Mouse (Mus musculus) intestine, postnatal 0 days (tissue): ENCODE data around the gene Mfsd4a. TPM values are rescaled to one million over a fixed set of nuclear protein-coding genes. Genes with fewer than 3 reads are reported as not detected.
A peak's percentile ranks its signal among the peaks of the same experiment; 100 is the strongest.

Experiments used
- ATAC-seq: fragments of 200-750 bp; cut with Nextera tagmentation; 2 replicates; pipeline ENCODE4 v1.8.0; 2017; ENCODE audit warnings: mild to moderate bottlenecking, moderate TSS enrichment, moderate library complexity
- H3K27ac ChIP-seq: fragments of 300-500 bp; sonication (generic); 2 replicates; pipeline ENCODE4 v1.5.1; 2014; ENCODE audit warnings: mild to moderate bottlenecking, low read depth, low read length, moderate library complexity
- H3K27me3 ChIP-seq: fragments of 300-500 bp; sonication (generic); replicated peaks from 2 replicates; pipeline ENCODE4 v1.6.1; 2014; ENCODE audit warnings: low read length, mixed read lengths; ENCODE audit not compliant: control insufficient read depth, insufficient read depth
- H3K36me3 ChIP-seq: fragments of 300-500 bp; sonication (generic); 2 replicates; pipeline ENCODE4 v1.6.1; 2014; ENCODE audit warnings: mild to moderate bottlenecking, moderate library complexity; ENCODE audit not compliant: control insufficient read depth, insufficient read depth
- H3K4me1 ChIP-seq: fragments of 300-500 bp; sonication (generic); replicated peaks from 2 replicates; pipeline ENCODE4 v1.6.1; 2014; ENCODE audit warnings: antibody characterized with exemption, low read length, mixed read lengths; ENCODE audit not compliant: control insufficient read depth, insufficient read depth
- H3K4me2 ChIP-seq: fragments of 300-500 bp; sonication (generic); replicated peaks from 2 replicates; pipeline ENCODE4 v1.6.1; 2014; ENCODE audit warnings: low read depth, mild to moderate bottlenecking, moderate library complexity
- H3K4me3 ChIP-seq: fragments of 300-500 bp; sonication (generic); 2 replicates; pipeline ENCODE4 v1.5.1; 2014; ENCODE audit warnings: low read depth, low read length
- H3K9ac ChIP-seq: fragments of 300-500 bp; sonication (generic); 2 replicates; pipeline ENCODE4 v1.6.1; 2014; ENCODE audit warnings: mild to moderate bottlenecking, low read depth, low read length
- H3K9me3 ChIP-seq: fragments of 300-500 bp; sonication (generic); 2 replicates; pipeline ENCODE4 v1.6.1; 2016; ENCODE audit warnings: mixed run types; ENCODE audit not compliant: control insufficient read depth
- CTCF ChIP-seq: sonication (generic); IDR thresholded peaks from 2 replicates; pipeline ENCODE4 v1.5.1; 2016; ENCODE audit warnings: low read depth, mild to moderate bottlenecking, control low read depth, antibody characterized with exemption, moderate library complexity
- WGBS: fragments of 180-500 bp; shearing (Covaris S2); extraction: QIAGEN DNeasy Blood & Tissue Kit; methylation state at CpG from one replicate; pipeline ENCODE4 v1.1.7; 2014; 5-methylcytosine and 5-hydroxymethylcytosine counted together
- polyA plus RNA-seq: library from polyadenylated mRNA; unstranded; fragments of >200 nt; fragmentation: Nextera tagmentation; extraction: Ambion mirVana; gene quantifications from 2 replicates; pipeline ENCODE4 v1.2.1, GENCODE M21; 2015

Gene Mfsd4a
- polyA plus RNA-seq, 1 experiment from 2014 or later: 6.1 TPM

DNA sequence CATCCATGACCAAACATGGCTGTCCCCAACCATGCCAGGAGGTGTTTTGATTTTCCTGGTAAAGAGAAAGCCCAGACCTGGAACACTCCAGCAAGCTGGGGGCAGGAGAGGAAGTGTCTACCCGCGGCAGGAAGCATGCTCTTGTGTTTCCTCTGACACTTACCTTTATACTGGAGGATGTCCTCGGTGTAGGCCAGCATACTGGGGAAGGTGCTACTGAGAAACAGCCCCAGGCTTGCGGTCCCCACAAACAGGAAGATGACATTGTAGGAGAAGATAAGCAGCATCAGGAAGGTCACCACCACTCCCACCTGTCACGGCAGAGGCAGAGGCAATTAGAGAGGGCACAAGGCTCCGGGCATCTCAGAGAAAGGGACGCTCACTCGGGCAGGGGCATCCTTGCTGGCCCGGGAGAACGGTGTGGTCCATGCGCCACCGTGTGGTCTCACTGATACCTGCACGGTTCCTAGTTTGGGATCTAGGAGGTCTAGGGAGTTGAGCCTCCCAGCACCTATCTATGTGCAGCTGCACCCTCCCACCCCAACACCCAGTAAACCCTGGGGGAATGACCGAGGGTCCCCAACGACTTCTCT, 21.6 kb downstream of the Mfsd4a start:
- Histone ChIP-seq H3K27me3 (no peaks in the 10 kb centered on the region), H3K4me3 (no peak overlapping the region), H3K9ac (no peak overlapping the region), H3K4me2 (no peak overlapping the region), H3K36me3 (no peaks in the 10 kb centered on the region), H3K9me3 (no peaks in the 10 kb centered on the region), H3K27ac (no peak overlapping the region), H3K4me1 (no peaks in the 10 kb centered on the region)
- 21% methylated on average over 15 of the region's 15 CpGs for WGBS
- ATAC-seq: peak; percentile 32; the same call in 1 of the 2 replicates
- peak; percentile 90 for TF ChIP-seq CTCF

DNA sequence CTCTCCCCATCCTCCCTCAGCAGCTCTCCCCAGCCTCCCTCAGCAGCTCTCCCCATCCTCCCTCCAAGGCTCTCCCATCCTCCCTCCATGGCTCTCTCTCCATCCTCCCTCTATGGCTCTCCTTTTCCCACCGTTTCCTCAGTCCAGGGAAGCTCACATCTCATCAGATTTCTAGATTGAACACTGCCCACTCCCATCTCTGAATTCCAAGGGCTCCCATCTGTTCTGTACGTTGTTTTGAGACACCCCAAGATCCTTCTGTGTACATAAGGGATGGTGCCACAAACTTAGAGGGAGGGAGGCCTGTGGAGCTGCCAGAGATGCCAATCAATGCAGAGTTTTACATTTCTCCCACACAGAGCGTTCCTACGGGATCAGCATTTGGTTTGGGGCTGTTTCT, 24.1 kb downstream of the Mfsd4a start:
- no peak overlapping the region for H3K4me3 ChIP-seq
- no peaks in the 10 kb centered on the region for H3K4me1 ChIP-seq
- no peak for TF ChIP-seq CTCF
- no peaks in the 10 kb centered on the region for H3K9me3 ChIP-seq
- no peak overlapping the region for H3K27ac ChIP-seq
- no peak for ATAC-seq
- no peaks in the 10 kb centered on the region for H3K36me3 ChIP-seq
- 69% methylated on average over 4 of the region's 4 CpGs for WGBS
- H3K4me2 ChIP-seq: no peak overlapping the region
- no peak overlapping the region for H3K9ac ChIP-seq
- no peaks in the 10 kb centered on the region for H3K27me3 ChIP-seq

DNA sequence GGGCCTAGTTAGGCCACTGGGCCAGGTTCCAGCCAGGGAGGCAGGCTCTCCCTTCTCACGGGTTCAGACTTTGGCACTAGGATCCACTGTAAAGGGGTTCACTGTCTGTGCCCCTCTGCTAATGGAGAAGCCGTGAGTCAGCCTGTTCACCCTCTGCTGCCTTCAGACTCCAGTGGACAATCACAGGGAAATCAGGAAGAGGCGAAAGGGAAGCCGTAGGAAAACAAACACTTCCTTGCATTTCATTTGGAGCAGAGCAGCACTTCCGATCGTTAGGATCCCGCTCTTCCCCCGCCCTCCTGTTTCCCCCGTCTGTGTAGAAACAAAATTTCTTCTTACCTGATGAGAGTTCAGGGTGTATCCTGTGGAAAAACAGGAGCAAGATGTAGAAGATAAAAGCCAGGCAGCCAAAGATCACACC, 27.7 kb downstream of the Mfsd4a start:
- no peaks in the 10 kb centered on the region for H3K27me3 ChIP-seq
- 58% methylated on average over 9 of the region's 9 CpGs for WGBS
- H3K36me3 ChIP-seq: peaks cover 4% of the 10 kb centered on the region; the same call in 1 of the 2 replicates
- peak; percentile 35; the same call in 1 of the 2 replicates for ATAC-seq
- TF ChIP-seq CTCF: no peak
- H3K9me3 ChIP-seq: no peaks in the 10 kb centered on the region
- no peak overlapping the region for H3K9ac ChIP-seq
- no peak overlapping the region for H3K4me3 ChIP-seq
- H3K4me1 ChIP-seq: no peaks in the 10 kb centered on the region
- H3K4me2 ChIP-seq: no peak overlapping the region
- no peak overlapping the region; the same call in 1 of the 2 replicates for H3K27ac ChIP-seq

DNA sequence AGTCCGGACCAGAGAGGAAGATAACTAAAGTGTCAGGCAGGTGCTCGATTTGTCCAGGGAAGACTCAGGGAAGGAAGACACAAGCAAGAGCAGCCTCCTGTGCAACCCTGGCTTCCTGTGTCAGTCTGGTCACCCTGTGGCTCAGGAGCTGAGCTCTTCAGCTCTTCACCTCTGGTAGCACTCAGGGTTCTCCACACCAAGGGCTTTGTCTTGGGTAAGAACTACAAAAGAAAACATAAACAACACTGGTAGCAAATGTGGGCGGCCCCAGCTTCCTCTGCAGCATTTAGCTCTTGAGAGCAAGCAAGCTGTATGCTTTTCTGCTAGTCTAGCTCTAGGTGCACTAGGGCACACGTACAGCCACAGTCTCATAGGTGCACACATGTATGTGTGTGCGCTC, 29.1 kb downstream of the Mfsd4a start:
- 75% methylated on average over 5 of the region's 5 CpGs for WGBS
- H3K9me3 ChIP-seq: no peaks in the 10 kb centered on the region
- TF ChIP-seq CTCF: no peak

DNA sequence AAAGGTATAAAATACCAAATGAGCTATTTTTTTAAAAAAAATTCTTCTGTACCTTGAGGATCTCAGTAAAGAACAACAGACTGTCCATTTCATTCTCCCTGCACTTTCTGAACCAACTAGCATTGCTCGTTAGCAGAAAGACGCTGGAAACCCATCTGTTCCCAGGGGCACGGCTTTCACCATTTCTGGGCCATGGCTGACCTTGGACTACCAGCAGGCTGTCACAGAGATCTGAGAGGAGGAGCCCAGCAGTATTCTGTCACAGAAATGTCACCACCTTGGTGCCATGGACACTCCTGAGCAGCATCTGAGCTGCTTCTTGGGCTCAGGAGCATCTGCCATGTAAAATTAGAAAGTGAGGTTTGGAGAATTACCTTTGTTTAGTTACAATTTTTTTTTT, 30.1 kb downstream of the Mfsd4a start:
- Histone ChIP-seq H3K27me3 (no peaks in the 10 kb centered on the region), H3K36me3 (peaks cover 14% of the 10 kb centered on the region), H3K27ac (no peak overlapping the region), H3K9ac (no peak overlapping the region), H3K4me2 (no peak overlapping the region), H3K4me1 (no peaks in the 10 kb centered on the region), H3K4me3 (no peak overlapping the region), H3K9me3 (no peaks in the 10 kb centered on the region)
- TF ChIP-seq CTCF: no peak
- WGBS: 84% methylated on average over 3 of the region's 3 CpGs
- ATAC-seq: no peak

More for the DNA sequence above, 29.1 kb downstream of the Mfsd4a start:
- Histone ChIP-seq H3K4me2 (no peak overlapping the region), H3K36me3 (peaks cover 9% of the 10 kb centered on the region), H3K9ac (no peak overlapping the region), H3K4me1 (no peaks in the 10 kb centered on the region), H3K4me3 (no peak overlapping the region), H3K27me3 (no peaks in the 10 kb centered on the region), H3K27ac (no peak overlapping the region)
- ATAC-seq: no peak

DNA sequence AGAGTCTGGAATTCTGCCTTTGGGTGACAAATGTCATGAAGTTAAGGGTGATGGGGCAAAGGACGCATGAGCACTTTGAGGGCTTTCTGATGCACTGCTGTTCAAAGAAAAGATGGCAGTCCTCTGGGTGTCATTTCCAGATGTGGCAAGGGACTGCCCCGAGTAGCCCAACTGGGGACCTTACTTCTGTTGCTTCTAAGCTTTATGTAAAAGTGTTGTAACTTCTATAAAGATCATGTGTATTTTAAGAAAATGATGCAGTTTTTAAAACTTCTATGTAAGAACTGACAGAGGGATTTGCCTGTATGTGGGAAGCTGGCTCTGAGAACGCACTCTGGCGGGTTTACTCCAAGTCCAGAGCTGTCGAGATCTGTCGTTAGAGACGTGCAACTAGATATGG, 35.7 kb downstream of the Mfsd4a start:
- TF ChIP-seq CTCF: no peak
- Histone ChIP-seq H3K9ac (no peak overlapping the region), H3K27ac (no peak overlapping the region), H3K27me3 (no peaks in the 10 kb centered on the region), H3K4me1 (no peaks in the 10 kb centered on the region), H3K36me3 (peaks cover 51% of the 10 kb centered on the region), H3K9me3 (no peaks in the 10 kb centered on the region), H3K4me3 (no peak overlapping the region), H3K4me2 (no peak overlapping the region)
- ATAC-seq: no peak
- WGBS: 83% methylated on average over 7 of the region's 7 CpGs
